Mouse (Mus musculus): ENCODE measurements around the gene St3gal3. TPM values are rescaled to one million over a fixed set of nuclear protein-coding genes. Genes with fewer than 3 reads are reported as not detected.

St3gal3 gene
- polyA plus RNA-seq, 1 experiment from 2014 or later = 10.8 TPM

DNA sequence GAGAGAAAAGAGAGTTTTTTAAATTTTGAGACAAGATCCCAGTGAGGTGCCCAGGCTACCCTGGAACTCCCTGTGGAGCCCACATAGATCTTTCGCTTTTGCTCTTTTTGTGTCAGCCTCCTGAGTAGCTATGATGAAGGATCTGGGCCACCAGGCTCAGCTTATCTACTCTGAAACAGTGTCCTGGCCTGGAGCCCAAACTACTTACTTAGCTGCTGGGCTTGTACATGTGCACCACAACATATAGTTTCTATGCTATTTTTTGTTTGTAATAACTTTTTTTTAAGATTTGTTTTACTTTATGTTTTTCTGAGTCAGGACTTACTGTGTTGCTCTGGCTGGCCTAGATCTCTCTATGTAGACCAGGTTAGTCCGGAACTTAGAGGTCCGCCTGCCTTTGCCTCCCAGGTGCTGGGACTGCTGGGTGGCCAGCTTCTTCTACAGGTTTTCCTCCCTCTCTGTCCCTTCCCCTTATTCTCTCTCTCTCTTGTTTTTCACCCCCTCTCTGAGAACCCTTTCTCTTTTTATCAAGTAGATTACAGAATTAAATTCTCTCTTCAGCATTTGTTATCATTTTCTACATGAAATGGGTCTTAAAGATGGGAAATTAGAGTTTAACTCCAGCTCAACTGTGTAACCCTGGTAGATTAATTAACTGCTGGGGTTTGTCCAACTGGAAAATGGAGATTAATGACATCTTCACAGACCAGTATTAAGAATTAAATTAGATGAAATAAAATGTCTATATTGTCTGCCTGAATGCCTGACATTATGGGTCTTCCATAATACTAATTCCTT lies 29.3 kb downstream of the St3gal3 start:
- no peak overlapping the region for H3K4me2 ChIP-seq (replicated peaks)
- H3K4me3 ChIP-seq = no peak overlapping the region
- 95% methylated on average over 3 of the region's 3 CpGs for WGBS
- no peaks in the 10 kb centered on the region for H3K9me3 ChIP-seq
- H3K27me3 ChIP-seq = no peaks in the 10 kb centered on the region
- ATAC-seq (ENCODE audit: insufficient number of reproducible peaks, insufficient read depth, low FRiP score, low TSS enrichment) = no peak
- H3K9ac ChIP-seq = no peak overlapping the region
- H3K4me1 ChIP-seq = peaks cover 5% of the 10 kb centered on the region; the same call in 1 of the 2 replicates
- peaks cover 4% of the 10 kb centered on the region; the same call in 1 of the 2 replicates for H3K36me3 ChIP-seq
- H3K27ac ChIP-seq = no peak overlapping the region

DNA sequence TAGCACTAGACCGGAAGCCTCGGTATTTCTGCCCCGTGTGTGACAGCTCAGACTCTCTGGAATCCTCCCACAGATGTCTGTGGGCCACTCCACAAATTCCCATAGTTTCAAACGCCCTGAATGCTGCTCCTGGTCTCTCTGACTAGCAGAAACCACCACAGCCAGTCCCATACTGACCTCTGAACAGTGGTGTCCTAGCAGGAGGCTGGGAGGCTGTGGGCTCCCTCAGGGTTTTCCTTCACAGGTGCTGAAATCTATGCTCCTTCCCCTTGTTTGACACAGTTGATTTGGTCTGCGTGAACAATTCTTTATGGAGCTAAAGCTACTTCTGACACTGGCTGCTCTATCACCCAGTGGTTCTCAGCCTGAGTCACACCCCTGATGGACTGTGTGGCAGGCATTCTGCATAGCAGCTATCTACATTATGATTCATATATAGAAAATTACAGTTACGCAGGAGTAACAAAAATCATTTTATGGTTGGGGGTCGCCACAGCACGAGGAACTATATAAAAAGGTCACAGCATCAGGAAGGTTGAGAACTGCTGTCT lies 31.4 kb downstream of the St3gal3 start:
- WGBS = 81% methylated on average over 8 of the region's 8 CpGs
- Histone ChIP-seq H3K4me2 (replicated peaks) (no peak overlapping the region), H3K9ac (no peak overlapping the region)

GRCm38 (mm10) chr4:118101497-118101896 lies 33.2 kb downstream of the St3gal3 start:
- ATAC-seq (ENCODE audit: insufficient number of reproducible peaks, insufficient read depth, low FRiP score, low TSS enrichment) = no peak
- Histone ChIP-seq H3K4me2 (replicated peaks) (no peak overlapping the region), H3K9ac (no peak overlapping the region), H3K27me3 (no peaks in the 10 kb centered on the region), H3K36me3 (no peaks in the 10 kb centered on the region; the same call in 1 of the 2 replicates), H3K27ac (no peak overlapping the region), H3K9me3 (no peaks in the 10 kb centered on the region), H3K4me3 (no peak overlapping the region), H3K4me1 (no peaks in the 10 kb centered on the region)
- WGBS = 87% methylated on average over 6 of the region's 6 CpGs

More for the DNA sequence above, 31.4 kb downstream of the St3gal3 start:
- Histone ChIP-seq H3K9me3 (no peaks in the 10 kb centered on the region), H3K27me3 (no peaks in the 10 kb centered on the region), H3K4me3 (no peak overlapping the region), H3K36me3 (peaks cover 4% of the 10 kb centered on the region; the same call in 1 of the 2 replicates), H3K27ac (no peak overlapping the region), H3K4me1 (no peaks in the 10 kb centered on the region)
- no peak for ATAC-seq (ENCODE audit: insufficient number of reproducible peaks, insufficient read depth, low FRiP score, low TSS enrichment)

GRCm38 (mm10) chr4:118099637-118100364 lies 34.9 kb downstream of the St3gal3 start:
- no peak overlapping the region for H3K9ac ChIP-seq
- 93% methylated on average over 8 of the region's 8 CpGs for WGBS
- no peaks in the 10 kb centered on the region for H3K27me3 ChIP-seq
- no peak overlapping the region for H3K4me2 ChIP-seq (replicated peaks)
- H3K36me3 ChIP-seq = no peaks in the 10 kb centered on the region; the same call in 1 of the 2 replicates
- H3K9me3 ChIP-seq = no peaks in the 10 kb centered on the region
- H3K4me3 ChIP-seq = no peak overlapping the region
- no peaks in the 10 kb centered on the region for H3K4me1 ChIP-seq
- no peak for ATAC-seq (ENCODE audit: insufficient number of reproducible peaks, insufficient read depth, low FRiP score, low TSS enrichment)
- H3K27ac ChIP-seq = no peak overlapping the region

- Histone ChIP-seq H3K4me3 (no peak overlapping the region), H3K4me1 (no peaks in the 10 kb centered on the region), H3K9ac (no peak overlapping the region), H3K36me3 (no peaks in the 10 kb centered on the region; the same call in 1 of the 2 replicates), H3K27me3 (no peaks in the 10 kb centered on the region), H3K9me3 (no peaks in the 10 kb centered on the region), H3K27ac (no peak overlapping the region), H3K4me2 (replicated peaks) (no peak overlapping the region)
- 92% methylated on average over 6 of the region's 6 CpGs for WGBS
- ATAC-seq (ENCODE audit: insufficient number of reproducible peaks, insufficient read depth, low FRiP score, low TSS enrichment) = no peak
Measured at GRCm38 (mm10) chr4:118098571-118098970, 36.1 kb downstream of the St3gal3 start.

GRCm38 (mm10) chr4:118096069-118096468 lies 38.6 kb downstream of the St3gal3 start:
- no peak for ATAC-seq (ENCODE audit: insufficient number of reproducible peaks, insufficient read depth, low FRiP score, low TSS enrichment)
- no peak overlapping the region for H3K4me2 ChIP-seq (replicated peaks)
- 76% methylated on average over 6 of the region's 6 CpGs for WGBS

DNA sequence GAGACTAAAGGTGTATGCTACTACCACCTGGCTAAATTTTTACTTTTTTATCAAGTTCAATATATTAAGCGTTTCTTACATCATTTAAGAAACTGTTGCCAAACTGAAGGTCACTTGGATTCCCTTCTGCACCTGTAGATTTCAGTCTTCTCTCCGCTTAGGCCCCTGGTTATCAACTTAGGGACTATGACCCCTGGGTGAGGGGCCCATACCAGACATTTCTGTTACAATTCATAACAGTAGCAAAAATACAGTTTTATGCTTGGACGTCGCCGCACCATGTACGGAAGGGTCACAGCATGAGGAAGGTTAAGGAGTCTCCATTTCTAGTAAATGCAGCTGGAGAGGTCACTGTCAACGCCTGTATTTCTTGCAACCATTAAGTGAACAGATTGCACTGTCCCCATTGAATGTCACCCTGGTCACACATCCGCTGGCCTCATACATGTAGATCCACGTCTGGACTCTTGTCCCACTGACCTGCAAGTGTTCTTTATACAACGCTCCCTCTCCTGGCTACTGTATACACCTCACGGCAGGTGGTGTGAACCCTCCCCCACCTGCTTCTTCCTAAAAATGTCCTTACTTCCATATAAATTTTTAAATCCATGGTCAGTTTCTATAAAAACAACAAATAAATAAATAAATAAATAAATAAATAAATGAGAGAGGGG lies 41.8 kb downstream of the St3gal3 start:
- H3K4me2 ChIP-seq (replicated peaks) = no peak overlapping the region
- no peaks in the 10 kb centered on the region for H3K9me3 ChIP-seq
- no peak overlapping the region for H3K4me3 ChIP-seq
- no peaks in the 10 kb centered on the region for H3K4me1 ChIP-seq
- no peaks in the 10 kb centered on the region for H3K27me3 ChIP-seq
- no peaks in the 10 kb centered on the region for H3K36me3 ChIP-seq
- no peak for ATAC-seq (ENCODE audit: insufficient number of reproducible peaks, insufficient read depth, low FRiP score, low TSS enrichment)
- no peak overlapping the region for H3K27ac ChIP-seq
- no peak overlapping the region for H3K9ac ChIP-seq
- WGBS = 93% methylated on average over 11 of the region's 11 CpGs

More at GRCm38 (mm10) chr4:118096069-118096468, 38.6 kb downstream of the St3gal3 start:
- Histone ChIP-seq H3K9ac (no peak overlapping the region), H3K4me3 (no peak overlapping the region), H3K4me1 (no peaks in the 10 kb centered on the region), H3K27me3 (no peaks in the 10 kb centered on the region), H3K27ac (no peak overlapping the region), H3K9me3 (no peaks in the 10 kb centered on the region), H3K36me3 (no peaks in the 10 kb centered on the region)

DNA sequence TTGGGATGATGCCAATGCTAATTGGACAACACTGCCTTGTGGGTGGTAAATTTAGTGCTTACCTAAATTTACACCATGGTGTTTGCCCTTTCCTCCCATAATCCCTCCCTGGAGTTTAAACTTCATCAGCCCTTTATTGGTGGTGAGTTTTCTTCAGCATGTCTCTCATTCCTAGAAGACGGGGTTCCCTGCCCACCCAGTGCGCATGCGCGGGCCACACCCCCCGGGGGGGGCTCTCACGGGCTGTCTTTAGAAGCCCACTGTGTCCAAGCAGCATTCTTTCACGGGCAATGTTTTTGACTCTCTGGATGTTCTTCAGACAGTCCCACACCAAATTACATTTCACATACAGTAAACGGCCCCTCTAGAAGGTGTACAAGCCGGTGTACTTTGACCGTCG lies 44.3 kb downstream of the St3gal3 start:
- Histone ChIP-seq H3K27ac (no peak overlapping the region), H3K4me2 (replicated peaks) (no peak overlapping the region), H3K27me3 (no peaks in the 10 kb centered on the region), H3K4me1 (no peaks in the 10 kb centered on the region), H3K36me3 (no peaks in the 10 kb centered on the region), H3K9ac (no peak overlapping the region), H3K9me3 (no peaks in the 10 kb centered on the region), H3K4me3 (no peak overlapping the region)
- WGBS = 90% methylated on average over 11 of the region's 11 CpGs
- no peak for ATAC-seq (ENCODE audit: insufficient number of reproducible peaks, insufficient read depth, low FRiP score, low TSS enrichment)

GRCm38 (mm10) chr4:118089939-118090338 lies 44.8 kb downstream of the St3gal3 start:
- no peak overlapping the region for H3K4me2 ChIP-seq (replicated peaks)
- no peak overlapping the region for H3K9ac ChIP-seq
- 53% methylated on average over 9 of the region's 9 CpGs for WGBS
- no peaks in the 10 kb centered on the region for H3K36me3 ChIP-seq
- H3K4me1 ChIP-seq = no peaks in the 10 kb centered on the region
- H3K27ac ChIP-seq = no peak overlapping the region
- no peaks in the 10 kb centered on the region for H3K27me3 ChIP-seq
- H3K9me3 ChIP-seq = no peaks in the 10 kb centered on the region
- H3K4me3 ChIP-seq = no peak overlapping the region
- ATAC-seq (ENCODE audit: insufficient number of reproducible peaks, insufficient read depth, low FRiP score, low TSS enrichment) = no peak

DNA sequence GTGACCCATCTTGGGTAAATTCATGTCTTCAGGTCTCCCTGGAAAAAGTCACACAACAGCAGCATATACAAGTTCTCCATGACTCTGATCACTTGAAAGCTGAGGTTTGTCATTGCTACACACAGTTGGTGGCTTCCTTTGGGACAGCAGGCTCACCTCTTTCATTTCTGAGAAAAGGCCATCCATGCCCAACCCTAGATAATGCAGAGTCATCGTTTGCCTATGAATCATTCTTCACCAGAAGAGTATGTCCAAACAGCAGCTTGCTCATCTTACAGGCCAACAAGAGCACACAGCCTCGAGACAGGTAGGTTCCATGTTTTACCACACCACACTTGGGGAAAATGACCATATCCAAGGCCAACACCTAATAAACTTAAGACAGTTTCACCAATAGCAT lies 45.9 kb downstream of the St3gal3 start:
- no peak overlapping the region for H3K4me3 ChIP-seq
- H3K4me1 ChIP-seq = no peaks in the 10 kb centered on the region
- H3K27ac ChIP-seq = no peak overlapping the region
- no peak overlapping the region for H3K9ac ChIP-seq
- no peaks in the 10 kb centered on the region for H3K9me3 ChIP-seq
- ATAC-seq (ENCODE audit: insufficient number of reproducible peaks, insufficient read depth, low FRiP score, low TSS enrichment) = no peak
- WGBS = 82% methylated on average over 2 of the region's 2 CpGs
- no peak overlapping the region for H3K4me2 ChIP-seq (replicated peaks)
- H3K27me3 ChIP-seq = no peaks in the 10 kb centered on the region
- H3K36me3 ChIP-seq = no peaks in the 10 kb centered on the region

DNA sequence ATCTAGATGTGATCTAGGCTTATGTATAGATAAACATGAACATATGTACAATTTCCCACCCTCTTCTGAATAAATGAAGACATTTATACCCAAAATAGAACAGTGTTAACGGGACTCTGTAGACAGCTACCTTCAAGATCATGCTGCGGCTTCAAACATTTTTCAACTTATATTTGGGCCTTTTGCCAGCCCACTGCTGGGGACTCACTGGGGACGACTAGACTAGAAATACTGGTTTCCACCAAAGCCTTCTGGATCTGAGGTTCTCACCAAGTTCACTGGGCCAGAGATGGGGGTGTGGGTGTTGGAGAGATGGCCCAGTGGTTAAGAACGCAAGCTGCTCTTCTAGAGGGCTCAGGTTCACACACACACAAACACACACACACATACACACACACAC lies 49.7 kb downstream of the St3gal3 start:
- Histone ChIP-seq H3K36me3 (no peaks in the 10 kb centered on the region), H3K4me3 (no peak overlapping the region), H3K9me3 (no peaks in the 10 kb centered on the region), H3K4me1 (peaks cover 4% of the 10 kb centered on the region; the same call in 1 of the 2 replicates), H3K9ac (no peak overlapping the region), H3K27me3 (no peaks in the 10 kb centered on the region), H3K27ac (no peak overlapping the region), H3K4me2 (replicated peaks) (no peak overlapping the region)
- 65% methylated on average over 4 of the region's 4 CpGs for WGBS
- ATAC-seq (ENCODE audit: insufficient number of reproducible peaks, insufficient read depth, low FRiP score, low TSS enrichment) = no peak

Measured in embryonic facial prominence, embryonic 12.5 days (tissue).